ENCODE assay signal across 8 mouse cellular contexts in genomic region chr5:112265515-112265914, GRCm38 (mm10). TPM values are rescaled to one million over a fixed set of nuclear protein-coding genes. Genes with fewer than 3 reads are reported as not detected.
DNase-seq lines count a peak whose midpoint lies in the region; ATAC-seq lines count a peak whose summit lies in the region.

No protein-coding gene starts in this region.

- DNase-seq in heart, postnatal 10 days, result no peak
- DNase-seq in R1 (ENCODE audit: low read depth, low spot score), result peak; percentile 84
- peak; percentile 61 for DNase-seq in intestine, embryonic 14.5 days (ENCODE audit: low spot score)
- DNase-seq in midbrain, embryonic 11.5 days (ENCODE audit: low spot score, missing footprints), result no peak
- no peak for DNase-seq in gastrocnemius, postnatal 4 days (ENCODE audit: low spot score in 2 of 2)
- no peak for DNase-seq in testis, postnatal 14 days (ENCODE audit: low spot score)
- no peak for DNase-seq in spleen, postnatal 10 days (ENCODE audit: low spot score in 2 of 2)

- H3K9ac ChIP-seq in heart, embryonic 13.5 days, result no peak overlapping the region; the same call in 1 of the 2 replicates
- H3K9ac ChIP-seq in intestine, embryonic 14.5 days (ENCODE audit: low read length), result no peak overlapping the region
- H3K9ac ChIP-seq in midbrain, embryonic 11.5 days (ENCODE audit: low read length), result peak overlapping the region; percentile 21; the same call in 1 of the 2 replicates

- H3K4me3 ChIP-seq in heart, embryonic 13.5 days, result no peak overlapping the region
- H3K4me3 ChIP-seq in intestine, embryonic 14.5 days (ENCODE audit: low read depth, low read length), result no peak overlapping the region
- H3K4me3 ChIP-seq in midbrain, embryonic 11.5 days (ENCODE audit: low read depth, low read length), result no peak overlapping the region

- ATAC-seq in heart, embryonic 13.5 days (ENCODE audit: extremely low read depth, insufficient number of reproducible peaks, low FRiP score, low TSS enrichment), result no peak
- ATAC-seq in intestine, embryonic 14.5 days (replicated peaks; ENCODE audit: low FRiP score, low TSS enrichment, low read depth), result peak; percentile 64; the same call in 1 of the 2 replicates
- peak; percentile 82 for ATAC-seq in midbrain, embryonic 11.5 days (ENCODE audit: low FRiP score)

- H3K36me3 ChIP-seq in heart, embryonic 13.5 days, result no peaks in the 10 kb centered on the region
- no peaks in the 10 kb centered on the region for H3K36me3 ChIP-seq in intestine, embryonic 14.5 days (ENCODE audit: control insufficient read depth, insufficient read depth, low read length)
- H3K36me3 ChIP-seq in midbrain, embryonic 11.5 days (ENCODE audit: control insufficient read depth, insufficient read depth, low read length), result no peaks in the 10 kb centered on the region

- peaks cover 10% of the 10 kb centered on the region for H3K4me1 ChIP-seq in heart, embryonic 13.5 days
- no peaks in the 10 kb centered on the region for H3K4me1 ChIP-seq in intestine, embryonic 14.5 days (replicated peaks; ENCODE audit: control insufficient read depth, insufficient read depth, low read length)
- H3K4me1 ChIP-seq in midbrain, embryonic 11.5 days (ENCODE audit: control insufficient read depth, insufficient read depth, low read length), result no peaks in the 10 kb centered on the region

- H3K9me3 ChIP-seq in heart, embryonic 13.5 days, result no peaks in the 10 kb centered on the region
- no peaks in the 10 kb centered on the region for H3K9me3 ChIP-seq in intestine, embryonic 14.5 days (ENCODE audit: control insufficient read depth, low read length)
- H3K9me3 ChIP-seq in midbrain, embryonic 11.5 days (ENCODE audit: control insufficient read depth, low read length), result no peaks in the 10 kb centered on the region

- intact Hi-C loops in heart, postnatal 10 days (cut with DNase I), result no loop called here

- peaks cover 72% of the 10 kb centered on the region for H3K27me3 ChIP-seq in heart, embryonic 13.5 days (replicated peaks)
- H3K27me3 ChIP-seq in intestine, embryonic 14.5 days (replicated peaks; ENCODE audit: control insufficient read depth, insufficient read depth, low read length), result peaks cover 11% of the 10 kb centered on the region
- H3K27me3 ChIP-seq in midbrain, embryonic 11.5 days (ENCODE audit: control insufficient read depth, insufficient read depth, low read length), result no peaks in the 10 kb centered on the region

- peak overlapping the region; percentile 32 for H3K4me2 ChIP-seq in heart, embryonic 13.5 days
- peak overlapping the region; percentile 22; the same call in 1 of the 2 replicates for H3K4me2 ChIP-seq in intestine, embryonic 14.5 days (ENCODE audit: low read length)
- H3K4me2 ChIP-seq in midbrain, embryonic 11.5 days, result no peak overlapping the region; the same call in 1 of the 2 replicates

- 7% methylated on average over 10 of the region's 10 CpGs for WGBS in heart, embryonic 13.5 days
- WGBS in intestine, embryonic 14.5 days, result 8% methylated on average over 10 of the region's 10 CpGs
- WGBS in midbrain, embryonic 11.5 days, result 7% methylated on average over 10 of the region's 10 CpGs

- no peak overlapping the region for H3K27ac ChIP-seq in heart, embryonic 13.5 days (replicated peaks)
- no peak overlapping the region for H3K27ac ChIP-seq in intestine, embryonic 14.5 days (ENCODE audit: low read depth)
- no peak overlapping the region for H3K27ac ChIP-seq in midbrain, embryonic 11.5 days (ENCODE audit: low read depth, low read length)

RNA-seq across cellular contexts. Expression of gene Crybb1, which starts 9.9 kb away (rescaled TPM):
- polyA plus RNA-seq in heart, embryonic 13.5 days (2015; fragmentation: Nextera tagmentation; extraction: Ambion mirVana), result 1.2 and 2.2 TPM in 2 replicates
- under 1 TPM; 0.35 to 0.81 TPM for total RNA-seq in heart, postnatal 10 days (2021)
- polyA plus RNA-seq in intestine, embryonic 14.5 days (2014; fragmentation: Nextera tagmentation; extraction: Ambion mirVana), result 1.8 and 3.3 TPM in 2 replicates
- 0.29 and 0.84 TPM in 2 replicates for polyA plus RNA-seq in midbrain, embryonic 11.5 days (2014; fragmentation: Nextera tagmentation; extraction: Ambion mirVana)
- total RNA-seq in gastrocnemius, postnatal 4 days (2021), result under 1 TPM; 0.64 to 0.70 TPM

RNA-seq across cellular contexts. Expression of gene Tpst2, which starts 11.0 kb away (rescaled TPM):
- 36.8 and 37.5 TPM in 2 replicates for polyA plus RNA-seq in heart, embryonic 13.5 days (2015; fragmentation: Nextera tagmentation; extraction: Ambion mirVana)
- total RNA-seq in heart, postnatal 10 days (2021), result 10 to 100 TPM; 48.3 to 61.0 TPM
- polyA plus RNA-seq in intestine, embryonic 14.5 days (2014; fragmentation: Nextera tagmentation; extraction: Ambion mirVana), result 40.8 and 41.1 TPM in 2 replicates
- 29.3 and 33.5 TPM in 2 replicates for polyA plus RNA-seq in midbrain, embryonic 11.5 days (2014; fragmentation: Nextera tagmentation; extraction: Ambion mirVana)
- 10 to 100 TPM; 25.4 to 26.2 TPM for total RNA-seq in gastrocnemius, postnatal 4 days (2021)

RNA-seq across cellular contexts. Expression of gene Cryba4, which starts 13.2 kb away (rescaled TPM):
- 1.6 and 1.9 TPM in 2 replicates for polyA plus RNA-seq in heart, embryonic 13.5 days (2015; fragmentation: Nextera tagmentation; extraction: Ambion mirVana)
- 1 to 10 TPM; 3.1 to 3.2 TPM for total RNA-seq in heart, postnatal 10 days (2021)
- polyA plus RNA-seq in intestine, embryonic 14.5 days (2014; fragmentation: Nextera tagmentation; extraction: Ambion mirVana), result 2.4 and 3.0 TPM in 2 replicates
- 0.52 and 2.0 TPM in 2 replicates for polyA plus RNA-seq in midbrain, embryonic 11.5 days (2014; fragmentation: Nextera tagmentation; extraction: Ambion mirVana)
- total RNA-seq in gastrocnemius, postnatal 4 days (2021), result under 1 TPM; 0.91 to 0.98 TPM

Comparison
In these comparisons a context has a peak if more than half of its experiments do, and no peak if none do; other contexts are left out.
1. DNase-seq: peak in R1 (single experiment) and intestine, embryonic 14.5 days (single experiment); none in heart, postnatal 10 days (0 of 2), midbrain, embryonic 11.5 days (single experiment), gastrocnemius, postnatal 4 days (0 of 2), testis, postnatal 14 days (single experiment) and spleen, postnatal 10 days (0 of 2).